Mouse (Mus musculus) stomach, embryonic 15.5 days (tissue): ENCODE results near the gene Itih1. TPM values are rescaled to one million over a fixed set of nuclear protein-coding genes. Genes with fewer than 3 reads are reported as not detected.

Experiments used
- ATAC-seq: fragments of 200-750 bp; cut with Nextera tagmentation; 2 replicates; pipeline ENCODE4 v1.8.0; 2017; ENCODE audit warnings: low read depth, moderate number of reproducible peaks, moderate TSS enrichment; ENCODE audit not compliant: insufficient read depth, low FRiP score
- H3K27ac ChIP-seq: fragments of 300-500 bp; sonication (generic); 2 replicates; pipeline ENCODE4 v1.5.1; 2015; ENCODE audit warnings: mild to moderate bottlenecking, inconsistent platforms
- H3K27me3 ChIP-seq: fragments of 300-500 bp; sonication (generic); replicated peaks from 2 replicates; pipeline ENCODE4 v1.6.1; 2015; ENCODE audit warnings: inconsistent platforms
- H3K36me3 ChIP-seq: fragments of 300-500 bp; sonication (generic); 2 replicates; pipeline ENCODE4 v1.6.1; 2015; ENCODE audit warnings: inconsistent platforms
- H3K4me1 ChIP-seq: fragments of 300-500 bp; sonication (generic); 2 replicates; pipeline ENCODE4 v1.6.1; 2015; ENCODE audit warnings: inconsistent platforms
- H3K4me2 ChIP-seq: fragments of 300-500 bp; sonication (generic); 2 replicates; pipeline ENCODE4 v1.6.1; 2015; ENCODE audit warnings: mild to moderate bottlenecking, inconsistent platforms
- H3K4me3 ChIP-seq: fragments of 300-500 bp; sonication (generic); replicated peaks from 2 replicates; pipeline ENCODE4 v1.5.1; 2015; ENCODE audit warnings: inconsistent platforms
- H3K9ac ChIP-seq: fragments of 300-500 bp; sonication (generic); 2 replicates; pipeline ENCODE4 v1.6.1; 2015; ENCODE audit warnings: inconsistent platforms
- H3K9me3 ChIP-seq: fragments of 300-500 bp; sonication (generic); 2 replicates; pipeline ENCODE4 v1.6.1; 2016; ENCODE audit warnings: inconsistent platforms
- WGBS: fragments of 180-500 bp; shearing (Covaris S2); methylation state at CpG from one replicate; pipeline ENCODE4 v1.1.7; 2015; 5-methylcytosine and 5-hydroxymethylcytosine counted together
- polyA plus RNA-seq: library from polyadenylated mRNA; unstranded; fragments of >200 nt; fragmentation: Nextera tagmentation; extraction: Ambion mirVana; gene quantifications from 2 replicates; pipeline ENCODE4 v1.2.1, GENCODE M21; 2015

The Itih1 gene
- polyA plus RNA-seq, 1 experiment from 2014 or later, result 2.7 TPM

GRCm38 (mm10) chr14:30902628-30903027 lies 40.5 kb downstream of the Itih1 start:
- no peaks in the 10 kb centered on the region for H3K27me3 ChIP-seq
- no peaks in the 10 kb centered on the region for H3K4me1 ChIP-seq
- 81% methylated on average over 5 of the region's 5 CpGs for WGBS
- H3K4me3 ChIP-seq, result no peak overlapping the region
- H3K27ac ChIP-seq, result no peak overlapping the region
- H3K4me2 ChIP-seq, result no peak overlapping the region
- ATAC-seq, result no peak
- no peaks in the 10 kb centered on the region for H3K36me3 ChIP-seq
- H3K9ac ChIP-seq, result no peak overlapping the region
- no peaks in the 10 kb centered on the region for H3K9me3 ChIP-seq

- Histone ChIP-seq H3K4me3 (no peak overlapping the region), H3K4me1 (no peaks in the 10 kb centered on the region), H3K27ac (no peak overlapping the region), H3K9ac (no peak overlapping the region), H3K27me3 (no peaks in the 10 kb centered on the region), H3K36me3 (no peaks in the 10 kb centered on the region), H3K4me2 (no peak overlapping the region), H3K9me3 (no peaks in the 10 kb centered on the region)
- WGBS, result 54% methylated on average over 3 of the region's 3 CpGs
- ATAC-seq, result no peak
Measured at GRCm38 (mm10) chr14:30899972-30900371, 43.1 kb downstream of the Itih1 start.

- peak; percentile 51 for ATAC-seq
- WGBS, result 5% methylated on average over 9 of the region's 9 CpGs
Measured at GRCm38 (mm10) chr14:30888271-30888732, 54.8 kb downstream of the Itih1 start.

GRCm38 (mm10) chr14:30886204-30886603 lies 56.9 kb downstream of the Itih1 start, which contains the start of gene Itih4:
TSS of gene Itih4 (plus strand) at chr14:30886476.
- 87% methylated on average over 3 of the region's 3 CpGs for WGBS
- H3K4me3 ChIP-seq, result no peak within 1 kb of the TSS
- no peak for ATAC-seq
- no peak within 1 kb of the TSS for H3K27ac ChIP-seq
- no peaks in the 10 kb centered on the region for H3K36me3 ChIP-seq
- H3K27me3 ChIP-seq, result no peaks in the 10 kb centered on the region
- no peak within 1 kb of the TSS for H3K9ac ChIP-seq
- no peak within 1 kb of the TSS for H3K4me2 ChIP-seq
- no peaks in the 10 kb centered on the region for H3K9me3 ChIP-seq
- peaks cover 9% of the 10 kb centered on the region for H3K4me1 ChIP-seq

More at GRCm38 (mm10) chr14:30888271-30888732, 54.8 kb downstream of the Itih1 start:
- Histone ChIP-seq H3K4me2 (peak overlapping the region; percentile 32), H3K27me3 (no peaks in the 10 kb centered on the region), H3K4me3 (no peak overlapping the region), H3K9ac (no peak overlapping the region), H3K36me3 (no peaks in the 10 kb centered on the region), H3K9me3 (no peaks in the 10 kb centered on the region), H3K27ac (no peak overlapping the region), H3K4me1 (peaks cover 9% of the 10 kb centered on the region)

GRCm38 (mm10) chr14:30885298-30885697 lies 57.8 kb downstream of the Itih1 start:
- no peak overlapping the region for H3K9ac ChIP-seq
- no peak overlapping the region for H3K4me3 ChIP-seq
- 9% methylated on average over 3 of the region's 3 CpGs for WGBS
- H3K4me2 ChIP-seq, result no peak overlapping the region
- no peak overlapping the region for H3K27ac ChIP-seq
- H3K9me3 ChIP-seq, result no peaks in the 10 kb centered on the region
- no peaks in the 10 kb centered on the region for H3K36me3 ChIP-seq
- H3K4me1 ChIP-seq, result peaks cover 9% of the 10 kb centered on the region
- no peak for ATAC-seq
- H3K27me3 ChIP-seq, result no peaks in the 10 kb centered on the region

GRCm38 (mm10) chr14:30881718-30882108 lies 61.4 kb downstream of the Itih1 start:
- Histone ChIP-seq H3K27ac (no peak overlapping the region), H3K36me3 (no peaks in the 10 kb centered on the region), H3K27me3 (no peaks in the 10 kb centered on the region), H3K4me3 (no peak overlapping the region), H3K4me1 (peaks cover 13% of the 10 kb centered on the region; the same call in 1 of the 2 replicates), H3K4me2 (no peak overlapping the region), H3K9me3 (no peaks in the 10 kb centered on the region), H3K9ac (no peak overlapping the region)
- ATAC-seq, result no peak
- WGBS, result 93% methylated on average over 3 of the region's 3 CpGs

- WGBS, result 82% methylated on average over 17 of the region's 17 CpGs
- Histone ChIP-seq H3K27ac (no peak overlapping the region), H3K27me3 (no peaks in the 10 kb centered on the region), H3K9ac (no peak overlapping the region), H3K9me3 (no peaks in the 10 kb centered on the region), H3K4me1 (peaks cover 13% of the 10 kb centered on the region; the same call in 1 of the 2 replicates), H3K4me3 (no peak overlapping the region), H3K36me3 (no peaks in the 10 kb centered on the region; the same call in 1 of the 2 replicates), H3K4me2 (no peak overlapping the region)
- no peak for ATAC-seq
Measured at GRCm38 (mm10) chr14:30880811-30881717, 62.0 kb downstream of the Itih1 start.

GRCm38 (mm10) chr14:30880251-30880650 lies 62.8 kb downstream of the Itih1 start:
- H3K36me3 ChIP-seq, result no peaks in the 10 kb centered on the region; the same call in 1 of the 2 replicates
- no peak overlapping the region for H3K4me3 ChIP-seq
- H3K9me3 ChIP-seq, result no peaks in the 10 kb centered on the region
- H3K27me3 ChIP-seq, result no peaks in the 10 kb centered on the region
- no peak overlapping the region for H3K27ac ChIP-seq
- H3K4me1 ChIP-seq, result peaks cover 13% of the 10 kb centered on the region; the same call in 1 of the 2 replicates
- no peak overlapping the region for H3K9ac ChIP-seq
- no peak overlapping the region for H3K4me2 ChIP-seq
- WGBS, result 60% methylated on average over 8 of the region's 8 CpGs
- no peak for ATAC-seq

GRCm38 (mm10) chr14:30879794-30880193 lies 63.3 kb downstream of the Itih1 start:
- Histone ChIP-seq H3K36me3 (no peaks in the 10 kb centered on the region; the same call in 1 of the 2 replicates), H3K4me2 (no peak overlapping the region), H3K9me3 (no peaks in the 10 kb centered on the region), H3K4me3 (no peak overlapping the region), H3K9ac (no peak overlapping the region), H3K27ac (peak overlapping the region; percentile 71; the same call in 1 of the 2 replicates), H3K27me3 (no peaks in the 10 kb centered on the region), H3K4me1 (peaks cover 13% of the 10 kb centered on the region; the same call in 1 of the 2 replicates)
- peak; percentile 57 for ATAC-seq
- WGBS, result 48% methylated on average over 9 of the region's 9 CpGs

Other genes starting within 250 kb of the Itih1 start
- gene Sfmbt1, start 228.4 kb downstream of the Itih1 start, polyA plus RNA-seq, result 12.1 and 12.2 TPM in 2 replicates
- 24.3 and 26.3 TPM in 2 replicates for gene Tmem110, start 117.7 kb downstream of the Itih1 start, polyA plus RNA-seq
- 6.0 and 6.6 TPM in 2 replicates for gene Mustn1, start 64.1 kb downstream of the Itih1 start, polyA plus RNA-seq
- gene Itih4, start 56.8 kb downstream of the Itih1 start, polyA plus RNA-seq, result 3.2 and 7.8 TPM in 2 replicates
- gene Itih3, start 19.5 kb downstream of the Itih1 start, polyA plus RNA-seq, result 5.3 and 15.0 TPM in 2 replicates
- 10.7 and 10.8 TPM in 2 replicates for gene Nek4, start 8.1 kb upstream of the Itih1 start, polyA plus RNA-seq
- 54.4 and 54.8 TPM in 2 replicates for gene Glt8d1, start 58.1 kb upstream of the Itih1 start, polyA plus RNA-seq
- 442 and 483 TPM in 2 replicates for gene Spcs1, start 58.4 kb upstream of the Itih1 start, polyA plus RNA-seq
- gene Pbrm1, start 75.8 kb upstream of the Itih1 start, polyA plus RNA-seq, result 109 and 118 TPM in 2 replicates
- 113 and 119 TPM in 2 replicates for gene Gnl3, start 75.9 kb upstream of the Itih1 start, polyA plus RNA-seq
- gene Smim4, start 185.7 kb upstream of the Itih1 start, polyA plus RNA-seq, result 70.9 and 77.2 TPM in 2 replicates
- 367 and 372 TPM in 2 replicates for gene Nt5dc2, start 187.8 kb upstream of the Itih1 start, polyA plus RNA-seq
- 35.0 and 38.5 TPM in 2 replicates for gene Stab1, start 225.4 kb upstream of the Itih1 start, polyA plus RNA-seq